Mouse (Mus musculus) stomach, postnatal 0 days (tissue): ENCODE results near the gene Gm10570. TPM values are rescaled to one million over a fixed set of nuclear protein-coding genes. Genes with fewer than 3 reads are reported as not detected.

Experiments used
- ATAC-seq: fragments of 200-750 bp; cut with Nextera tagmentation; 2 replicates; pipeline ENCODE4 v1.8.0; 2017; ENCODE audit not compliant: low FRiP score, low TSS enrichment
- DNase-seq: peaks from one replicate; pipeline ENCODE4 v3.0.0-alpha.2; 2016; ENCODE audit warnings: low spot score
- H3K27ac ChIP-seq: fragments of 300-500 bp; sonication (generic); replicated peaks from 2 replicates; pipeline ENCODE4 v1.5.1; 2014; ENCODE audit warnings: mild to moderate bottlenecking, control low read depth
- H3K27me3 ChIP-seq: fragments of 300-500 bp; sonication (generic); 2 replicates; pipeline ENCODE4 v1.6.1; 2014; ENCODE audit warnings: low read length; ENCODE audit not compliant: control insufficient read depth, insufficient read depth
- H3K36me3 ChIP-seq: fragments of 300-500 bp; sonication (generic); 2 replicates; pipeline ENCODE4 v1.6.1; 2014; ENCODE audit warnings: low read length, mixed read lengths; ENCODE audit not compliant: control insufficient read depth, insufficient read depth
- H3K4me1 ChIP-seq: fragments of 300-500 bp; sonication (generic); replicated peaks from 2 replicates; pipeline ENCODE4 v1.6.1; 2014; ENCODE audit warnings: antibody characterized with exemption; ENCODE audit not compliant: control insufficient read depth, insufficient read depth
- H3K4me2 ChIP-seq: fragments of 300-500 bp; sonication (generic); replicated peaks from 2 replicates; pipeline ENCODE4 v1.6.1; 2014; ENCODE audit warnings: low read depth, mild to moderate bottlenecking, control low read depth, moderate library complexity
- H3K4me3 ChIP-seq: fragments of 300-500 bp; sonication (generic); 2 replicates; pipeline ENCODE4 v1.5.1; 2014; ENCODE audit warnings: low read depth, low read length, control low read depth
- H3K9ac ChIP-seq: fragments of 300-500 bp; sonication (generic); 2 replicates; pipeline ENCODE4 v1.6.1; 2014; ENCODE audit warnings: mild to moderate bottlenecking, low read length, control low read depth, mixed read lengths
- H3K9me3 ChIP-seq: fragments of 300-500 bp; sonication (generic); 2 replicates; pipeline ENCODE4 v1.6.1; 2016; ENCODE audit warnings: low read length; ENCODE audit not compliant: control insufficient read depth
- CTCF ChIP-seq: IDR thresholded peaks from 2 replicates; pipeline ENCODE4 v1.5.1; 2016; ENCODE audit warnings: antibody characterized with exemption, low read depth, mild to moderate bottlenecking, moderate library complexity
- EP300 ChIP-seq: optimal IDR thresholded peaks from 2 replicates; pipeline ENCODE3; 2016; ENCODE audit warnings: antibody characterized with exemption
- WGBS: fragments of 180-500 bp; shearing (Covaris S2); extraction: QIAGEN DNeasy Blood & Tissue Kit; methylation state at CpG from one replicate; pipeline ENCODE4 v1.1.7; 2014; 5-methylcytosine and 5-hydroxymethylcytosine counted together
- polyA plus RNA-seq: library from polyadenylated mRNA; unstranded; fragments of >200 nt; fragmentation: Nextera tagmentation; extraction: Ambion mirVana; gene quantifications from 2 replicates; pipeline ENCODE4 v1.2.1, GENCODE M21; 2015

Gene Gm10570
- polyA plus RNA-seq, 1 experiment from 2014 or later, result not detected

DNA sequence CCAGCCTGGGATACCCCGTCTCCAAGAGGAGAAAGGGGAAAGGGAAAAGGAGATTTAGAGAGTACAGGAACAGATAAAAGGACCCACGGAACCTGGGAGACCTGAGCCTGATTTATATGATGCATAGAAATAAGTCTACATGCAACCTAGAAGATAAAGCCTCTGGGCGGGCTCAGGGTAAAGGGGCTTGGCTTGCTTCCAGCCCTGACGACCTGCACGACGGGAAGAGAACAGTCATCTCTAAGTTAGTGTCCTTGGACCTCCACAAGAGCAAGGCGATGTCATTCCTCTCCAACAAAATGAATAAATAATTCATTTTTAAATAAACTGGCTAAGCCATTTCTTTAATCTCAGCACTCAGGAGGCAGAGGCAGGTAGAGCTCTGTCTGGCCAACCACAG is 14.1 kb upstream of the Gm10570 start:
- Histone ChIP-seq H3K4me1 (no peaks in the 10 kb centered on the region), H3K9me3 (no peaks in the 10 kb centered on the region), H3K27me3 (no peaks in the 10 kb centered on the region), H3K9ac (no peak overlapping the region), H3K4me2 (no peak overlapping the region), H3K27ac (no peak overlapping the region), H3K4me3 (no peak overlapping the region), H3K36me3 (peaks cover 18% of the 10 kb centered on the region)
- ATAC-seq (no peak), DNase-seq (no peak)
- TF ChIP-seq CTCF (no peak), EP300 (no peak)
- 69% methylated on average over 7 of the region's 7 CpGs for WGBS

DNA sequence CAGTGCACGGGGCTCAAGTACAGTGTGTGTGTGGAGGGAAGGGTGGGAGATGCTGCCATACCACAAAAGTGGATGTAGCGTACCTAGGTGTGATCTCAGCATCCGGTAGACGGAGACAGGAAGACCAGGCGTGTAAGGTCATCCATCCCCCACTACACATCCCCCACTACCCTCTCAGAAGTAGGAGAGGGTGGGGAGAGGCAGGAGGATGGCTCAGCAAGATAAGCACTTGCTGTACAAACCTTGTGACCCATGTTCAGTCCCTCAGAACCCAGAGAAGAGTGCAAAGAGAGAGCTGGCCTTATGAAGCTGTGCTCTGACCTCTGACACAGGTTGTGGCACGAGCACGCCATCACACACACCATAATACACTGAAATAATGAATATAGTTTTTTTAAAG is 13.2 kb upstream of the Gm10570 start:
- WGBS, result 90% methylated on average over 7 of the region's 7 CpGs
- ATAC-seq (no peak), DNase-seq (no peak)
- H3K9ac ChIP-seq, result no peak overlapping the region
- no peak overlapping the region for H3K27ac ChIP-seq
- no peaks in the 10 kb centered on the region for H3K9me3 ChIP-seq
- no peaks in the 10 kb centered on the region for H3K27me3 ChIP-seq
- peaks cover 12% of the 10 kb centered on the region; the same call in 1 of the 2 replicates for H3K36me3 ChIP-seq
- TF ChIP-seq EP300, result no peak
- TF ChIP-seq CTCF, result no peak
- H3K4me3 ChIP-seq, result no peak overlapping the region
- no peak overlapping the region for H3K4me2 ChIP-seq
- H3K4me1 ChIP-seq, result no peaks in the 10 kb centered on the region

DNA sequence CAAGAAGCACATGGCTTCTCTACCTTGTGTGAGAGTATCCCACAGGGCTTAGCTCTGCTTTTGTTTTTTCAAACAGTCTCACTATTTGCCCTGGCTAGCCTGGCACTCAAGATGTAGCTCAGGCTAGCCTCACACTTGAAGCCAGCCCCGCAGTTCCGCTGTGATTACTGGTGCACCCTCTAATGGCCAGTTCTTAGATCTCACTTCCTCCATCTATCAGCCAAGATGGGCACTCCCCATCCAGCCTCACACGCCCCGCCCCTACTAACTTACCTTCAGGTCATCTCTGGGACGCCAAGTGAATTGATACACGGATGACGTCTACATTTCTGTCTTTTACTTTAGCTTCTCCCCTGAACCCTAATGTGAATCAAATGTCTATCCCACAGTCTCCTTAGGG is 11.1 kb upstream of the Gm10570 start:
- Histone ChIP-seq H3K4me3 (no peak overlapping the region), H3K9me3 (no peaks in the 10 kb centered on the region), H3K9ac (no peak overlapping the region), H3K36me3 (peaks cover 11% of the 10 kb centered on the region; the same call in 1 of the 2 replicates), H3K4me1 (no peaks in the 10 kb centered on the region), H3K27me3 (no peaks in the 10 kb centered on the region), H3K27ac (no peak overlapping the region), H3K4me2 (no peak overlapping the region)
- ATAC-seq (no peak), DNase-seq (no peak)
- TF ChIP-seq EP300 (no peak), CTCF (peak; percentile 27; the same call in 1 of the 2 replicates)
- WGBS, result 86% methylated on average over 7 of the region's 7 CpGs

DNA sequence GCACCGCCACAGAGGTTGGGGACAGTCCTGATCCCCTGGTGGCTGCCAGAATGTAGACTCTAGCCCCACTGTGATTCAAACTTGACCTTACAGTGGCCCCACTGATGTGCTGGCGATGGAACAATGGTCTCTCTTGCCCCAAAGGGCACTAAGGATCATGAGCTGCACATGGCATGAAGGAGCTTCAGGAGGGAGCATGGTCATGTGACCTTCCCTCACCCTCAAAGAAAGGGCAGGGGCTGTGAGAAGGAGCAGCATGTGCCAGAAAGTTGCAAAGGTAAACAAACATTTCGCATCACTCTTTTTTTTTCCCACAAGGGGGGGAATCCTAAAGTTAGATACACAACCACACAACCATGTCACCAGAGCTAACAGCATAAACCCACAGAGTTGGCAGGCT is 9.6 kb upstream of the Gm10570 start:
- Histone ChIP-seq H3K9me3 (no peaks in the 10 kb centered on the region), H3K27ac (no peak overlapping the region), H3K4me3 (no peak overlapping the region), H3K27me3 (no peaks in the 10 kb centered on the region), H3K4me2 (no peak overlapping the region), H3K4me1 (no peaks in the 10 kb centered on the region), H3K36me3 (peaks cover 11% of the 10 kb centered on the region; the same call in 1 of the 2 replicates), H3K9ac (no peak overlapping the region)
- ATAC-seq (no peak), DNase-seq (no peak)
- 66% methylated on average over 3 of the region's 3 CpGs for WGBS
- no peak for TF ChIP-seq EP300
- no peak for TF ChIP-seq CTCF

DNA sequence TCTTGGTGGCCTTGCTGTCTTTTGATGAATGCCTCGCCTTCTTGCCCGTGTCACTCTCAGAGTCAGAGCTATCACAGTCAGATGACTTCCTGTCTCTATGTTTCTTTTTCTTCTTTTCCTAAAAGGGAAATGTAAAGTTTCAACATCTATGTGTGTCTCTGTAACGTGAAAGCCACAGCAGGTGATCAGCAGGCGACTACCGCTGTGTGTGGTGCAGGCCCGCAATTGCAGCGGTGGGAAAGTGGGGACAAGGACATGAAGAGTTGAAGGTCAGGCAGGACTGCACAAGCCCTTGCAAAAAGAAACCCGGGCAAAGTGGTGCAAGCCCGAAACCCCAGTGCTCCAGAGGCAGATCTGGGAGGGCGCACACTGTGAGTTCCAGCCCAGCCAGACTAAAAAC is 8.2 kb upstream of the Gm10570 start:
- no peak overlapping the region for H3K27ac ChIP-seq
- no peak for ATAC-seq

DNA sequence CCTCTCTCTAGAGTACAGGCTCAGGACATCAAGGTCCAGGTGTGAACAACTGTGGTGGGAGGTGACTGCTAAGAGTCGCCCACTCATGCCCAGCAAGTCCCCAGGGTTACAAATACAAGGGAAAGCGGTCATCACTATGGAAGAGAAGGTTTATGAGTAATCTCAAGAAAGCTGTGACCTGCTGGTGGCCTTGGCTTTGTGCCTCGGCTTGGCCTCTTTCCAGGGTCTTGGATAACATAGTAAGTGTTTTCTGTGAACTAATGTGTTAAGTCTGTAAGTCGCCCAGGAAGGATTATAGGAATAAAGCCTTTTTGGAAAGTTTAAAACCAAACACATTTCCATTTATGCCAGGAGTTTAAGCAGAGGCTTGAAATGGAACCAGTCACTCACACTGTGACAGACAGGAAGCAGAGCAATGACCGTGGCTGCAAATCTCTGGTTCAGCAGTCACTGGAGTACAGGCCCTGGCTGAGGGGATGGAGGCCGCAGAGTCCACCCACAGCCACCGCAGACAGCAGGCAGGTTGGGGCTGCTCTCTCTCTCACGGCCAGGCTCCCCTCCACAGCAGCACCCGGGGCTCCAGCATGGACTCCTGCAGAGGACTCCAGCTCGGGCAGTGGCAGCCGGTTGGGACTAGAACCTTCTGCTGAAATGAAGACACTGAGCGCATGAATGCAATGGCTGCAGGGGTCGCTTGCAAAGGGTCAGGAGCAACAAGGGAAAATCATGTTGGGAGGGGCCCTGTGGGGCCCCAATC is 7.5 kb upstream of the Gm10570 start:
- no peak for ATAC-seq
- H3K27me3 ChIP-seq, result no peaks in the 10 kb centered on the region
- TF ChIP-seq EP300, result no peak
- no peak for TF ChIP-seq CTCF
- no peaks in the 10 kb centered on the region for H3K4me1 ChIP-seq
- WGBS, result 52% methylated on average over 13 of the region's 13 CpGs
- H3K9me3 ChIP-seq, result no peaks in the 10 kb centered on the region
- peak; percentile 49 for DNase-seq
- H3K4me2 ChIP-seq, result no peak overlapping the region
- no peak overlapping the region for H3K27ac ChIP-seq
- no peak overlapping the region for H3K4me3 ChIP-seq
- peaks cover 4% of the 10 kb centered on the region; the same call in 1 of the 2 replicates for H3K36me3 ChIP-seq
- H3K9ac ChIP-seq, result 0 out of 2 replicates have a peak overlapping the region, but pooled peaks have one; percentile 13

More for the DNA sequence above, 8.2 kb upstream of the Gm10570 start:
- DNase-seq, result no peak
- WGBS, result 80% methylated on average over 10 of the region's 10 CpGs
- Histone ChIP-seq H3K9me3 (no peaks in the 10 kb centered on the region), H3K9ac (no peak overlapping the region), H3K27me3 (no peaks in the 10 kb centered on the region), H3K36me3 (peaks cover 6% of the 10 kb centered on the region; the same call in 1 of the 2 replicates), H3K4me2 (no peak overlapping the region), H3K4me3 (no peak overlapping the region), H3K4me1 (no peaks in the 10 kb centered on the region)
- TF ChIP-seq EP300 (no peak), CTCF (no peak)
